8 mouse cellular contexts compared by ENCODE assay signal in the genomic region with DNA sequence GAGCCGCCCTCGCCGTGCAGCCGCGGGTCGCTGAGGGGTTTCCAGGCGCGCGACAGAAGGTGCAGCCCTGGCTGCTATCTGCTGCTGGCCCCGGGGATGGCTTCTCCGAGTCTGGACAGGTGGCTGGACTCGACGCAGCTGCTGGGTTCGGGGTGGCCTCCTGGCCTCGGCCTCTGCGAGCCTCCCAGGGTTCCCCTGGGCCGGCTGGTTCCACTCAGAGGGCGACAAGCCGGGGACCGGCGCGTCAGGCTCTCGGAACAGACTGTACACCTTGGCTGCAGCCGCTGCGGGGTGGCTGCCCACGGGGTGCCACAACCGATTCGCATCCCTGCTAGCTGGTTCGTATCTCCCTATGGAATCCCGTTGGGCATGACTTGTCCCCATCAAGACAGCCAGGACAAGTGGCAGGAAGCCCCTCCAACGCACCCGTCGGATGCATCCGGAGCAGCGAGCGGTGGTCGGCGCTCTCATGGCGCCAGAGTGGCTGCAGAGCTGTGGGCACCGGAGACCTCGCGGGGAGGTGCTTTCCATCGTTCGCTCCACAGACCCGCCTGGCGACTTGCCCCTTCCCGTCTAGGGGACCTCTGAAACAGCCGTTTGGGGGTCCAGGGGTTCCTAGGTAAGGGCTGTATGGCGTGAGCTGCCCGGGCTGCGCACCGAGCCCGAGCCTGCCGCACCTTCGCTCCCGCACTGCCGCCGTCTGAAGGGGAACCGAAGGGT. TPM values are rescaled to one million over a fixed set of nuclear protein-coding genes. Genes with fewer than 3 reads are reported as not detected.
DNase-seq lines count a peak whose midpoint lies in the region; ATAC-seq and TF ChIP-seq lines count a peak whose summit lies in the region.

No protein-coding gene starts in this region.

- no peaks in the 10 kb centered on the region for H3K36me3 ChIP-seq in embryonic facial prominence, embryonic 10.5 days (replicated peaks)
- no peaks in the 10 kb centered on the region for H3K36me3 ChIP-seq in intestine, embryonic 16.5 days (ENCODE audit: control insufficient read depth, insufficient read depth, low read length)
- H3K36me3 ChIP-seq in neural tube, embryonic 12.5 days = no peaks in the 10 kb centered on the region

- peak overlapping the region; percentile 73 for H3K4me2 ChIP-seq in intestine, embryonic 16.5 days (ENCODE audit: low read depth, low read length)
- H3K4me2 ChIP-seq in neural tube, embryonic 12.5 days (replicated peaks) = peak overlapping the region; percentile 44

- peak; percentile 36 for DNase-seq in gastrocnemius, adult 2 months
- DNase-seq in gastrocnemius, adult 18-20 months (ENCODE audit: low spot score) = no peak
- peak; percentile 9 for DNase-seq in CD4-positive helper T cell, adult 2 months (ENCODE audit: low read depth, low spot score)
- peak; percentile 49 for DNase-seq in embryonic facial prominence, embryonic 10.5 days (ENCODE audit: low spot score)
- no peak for DNase-seq in left cerebral cortex, adult 2 months (ENCODE audit: extremely low spot score in 1 of 2, low spot score in 2 of 2)
- no peak for DNase-seq in frontal cortex, postnatal 36 days (ENCODE audit: low spot score in 2 of 2)

- H3K27ac ChIP-seq in gastrocnemius, adult 2 months = no peak overlapping the region
- H3K27ac ChIP-seq in embryonic facial prominence, embryonic 10.5 days (replicated peaks) = no peak overlapping the region
- no peak overlapping the region for H3K27ac ChIP-seq in intestine, embryonic 16.5 days (ENCODE audit: low read length)
- H3K27ac ChIP-seq in neural tube, embryonic 12.5 days = no peak overlapping the region
- H3K27ac ChIP-seq in left cerebral cortex, adult 2 months = no peak overlapping the region

- intact Hi-C loops in gastrocnemius, adult 2 months (cut with DNase I) = loop anchor here (1.0 to 10.0 kb wide), 3 partner anchors 64 to 149 kb away; no protein-coding TSS in a partner anchor
- intact Hi-C loops in left cerebral cortex, adult 2 months (cut with DNase I) = no loop called here

- H3K9me3 ChIP-seq in embryonic facial prominence, embryonic 10.5 days = no peaks in the 10 kb centered on the region
- no peaks in the 10 kb centered on the region for H3K9me3 ChIP-seq in intestine, embryonic 16.5 days (ENCODE audit: control insufficient read depth, low read length)
- H3K9me3 ChIP-seq in neural tube, embryonic 12.5 days = no peaks in the 10 kb centered on the region

- peak overlapping the region; percentile 64 for H3K4me3 ChIP-seq in gastrocnemius, adult 2 months
- H3K4me3 ChIP-seq in embryonic facial prominence, embryonic 10.5 days = peak overlapping the region; percentile 49
- peak overlapping the region; percentile 49 for H3K4me3 ChIP-seq in intestine, embryonic 16.5 days (ENCODE audit: low read length)
- H3K4me3 ChIP-seq in neural tube, embryonic 12.5 days = peak overlapping the region; percentile 24
- no peak overlapping the region for H3K4me3 ChIP-seq in left cerebral cortex, adult 2 months

- 2% methylated on average over 59 of the region's 59 CpGs for WGBS in embryonic facial prominence, embryonic 10.5 days
- 2% methylated on average over 59 of the region's 59 CpGs for WGBS in intestine, embryonic 16.5 days
- WGBS in neural tube, embryonic 12.5 days = 2% methylated on average over 59 of the region's 59 CpGs

- H3K27me3 ChIP-seq in embryonic facial prominence, embryonic 10.5 days (replicated peaks; ENCODE audit: low read depth, poor library complexity, severe bottlenecking) = peaks cover 69% of the 10 kb centered on the region
- peaks cover 45% of the 10 kb centered on the region for H3K27me3 ChIP-seq in intestine, embryonic 16.5 days (replicated peaks; ENCODE audit: control insufficient read depth, insufficient read depth, low read length)
- H3K27me3 ChIP-seq in neural tube, embryonic 12.5 days (replicated peaks) = peaks cover 46% of the 10 kb centered on the region

- TF ChIP-seq CTCF in gastrocnemius, adult 2 months (IDR thresholded peaks at IDR 0.05) = no peak
- TF ChIP-seq CTCF in left cerebral cortex, adult 2 months (IDR thresholded peaks at IDR 0.05) = no peak

- peaks cover 18% of the 10 kb centered on the region for H3K4me1 ChIP-seq in embryonic facial prominence, embryonic 10.5 days
- peaks cover 15% of the 10 kb centered on the region for H3K4me1 ChIP-seq in intestine, embryonic 16.5 days (ENCODE audit: control insufficient read depth, insufficient read depth, low read length)
- peaks cover 12% of the 10 kb centered on the region; the same call in 1 of the 2 replicates for H3K4me1 ChIP-seq in neural tube, embryonic 12.5 days

- peak overlapping the region; percentile 54 for H3K9ac ChIP-seq in intestine, embryonic 16.5 days (ENCODE audit: low read depth, low read length)
- no peak overlapping the region for H3K9ac ChIP-seq in neural tube, embryonic 12.5 days

- 0 out of 2 replicates have a peak, but pooled peaks have one; percentile 10 for ATAC-seq in intestine, embryonic 16.5 days
- ATAC-seq in neural tube, embryonic 12.5 days (ENCODE audit: low FRiP score, low read depth) = no peak

RNA-seq across cellular contexts. Expression of a gene that starts 0.4 kb away (rescaled TPM):
- 1 to 10 TPM in 1 of 2 experiments, under 1 TPM in 1; 0.78 to 1.6 TPM for total RNA-seq in gastrocnemius, adult 2 months (2021)
- 1 to 10 TPM; 2.6 to 3.1 TPM for total RNA-seq in gastrocnemius, adult 18-20 months (2021)
- 0.12 TPM in 1 of 2 replicates, not detected in the other for polyA plus RNA-seq in embryonic facial prominence, embryonic 10.5 days (2016; fragmentation: Nextera tagmentation; extraction: Ambion mirVana)
- polyA plus RNA-seq in intestine, embryonic 16.5 days (2015; fragmentation: Nextera tagmentation; extraction: Ambion mirVana) = 0.83 and 1.9 TPM in 2 replicates
- polyA plus RNA-seq in neural tube, embryonic 12.5 days (2016; fragmentation: Nextera tagmentation; extraction: Ambion mirVana) = 0.26 and 0.33 TPM in 2 replicates
- under 1 TPM; 0.45 to 0.94 TPM for total RNA-seq in left cerebral cortex, adult 2 months (2021)

Comparison
In these comparisons a context has a peak if more than half of its experiments do, and no peak if none do; other contexts are left out.
1. DNase-seq: peak in gastrocnemius, adult 2 months (single experiment), CD4-positive helper T cell, adult 2 months (single experiment) and embryonic facial prominence, embryonic 10.5 days (single experiment); none in gastrocnemius, adult 18-20 months (single experiment), left cerebral cortex, adult 2 months (0 of 2) and frontal cortex, postnatal 36 days (0 of 2).